ENCODE assay signal across 11 mouse cellular contexts in the genomic region with DNA sequence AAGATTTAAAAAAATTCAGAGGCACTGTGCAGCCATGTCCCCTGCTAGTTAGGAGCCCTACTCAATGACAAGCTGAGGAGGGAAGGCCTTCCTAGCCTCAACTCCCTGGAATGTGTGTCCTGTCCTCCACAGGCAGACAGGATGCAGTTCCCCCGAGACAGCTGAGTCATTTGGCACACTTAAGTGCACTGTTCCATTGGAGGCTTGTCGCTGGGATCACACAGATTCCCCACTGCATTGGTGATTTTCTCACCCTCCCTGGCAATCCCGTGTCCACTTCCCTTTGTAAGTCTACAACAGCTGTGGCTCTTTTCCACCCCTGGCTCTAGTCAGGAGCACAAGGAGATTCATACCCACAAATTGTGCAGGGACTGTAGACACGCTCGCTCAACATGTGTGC. TPM values are rescaled to one million over a fixed set of nuclear protein-coding genes. Genes with fewer than 3 reads are reported as not detected.
DNase-seq lines count a peak whose midpoint lies in the region; ATAC-seq lines count a peak whose summit lies in the region.
"Had no signal": no experiment of that assay in that cellular context is flagged by ENCODE, and none has a peak within 500 bp of the region (broad histone marks: within the 10 kb centered on the region; RNA-seq: fewer than 3 reads in every experiment).

No protein-coding gene starts in this region.

- no peak overlapping the region for H3K27ac ChIP-seq in hindbrain, embryonic 13.5 days
- H3K27ac ChIP-seq in hindbrain, embryonic 10.5 days, result no peak overlapping the region

- no peaks in the 10 kb centered on the region for H3K9me3 ChIP-seq in hindbrain, embryonic 13.5 days
- H3K9me3 ChIP-seq in hindbrain, embryonic 10.5 days, result no peaks in the 10 kb centered on the region

- H3K9ac ChIP-seq in hindbrain, embryonic 13.5 days, result peak overlapping the region; percentile 35; the same call in 1 of the 2 replicates
- H3K9ac ChIP-seq: forebrain, postnatal 0 days had no signal

- no peak overlapping the region for H3K4me2 ChIP-seq in hindbrain, embryonic 13.5 days

- ATAC-seq in hindbrain, embryonic 13.5 days (ENCODE audit: low FRiP score), result no peak
- ATAC-seq: forebrain, postnatal 0 days had no signal

- peaks cover 5% of the 10 kb centered on the region for H3K4me1 ChIP-seq in hindbrain, embryonic 13.5 days (replicated peaks)
- H3K4me1 ChIP-seq in hindbrain, embryonic 10.5 days (replicated peaks), result no peaks in the 10 kb centered on the region; the same call in 1 of the 2 replicates

- intact Hi-C loops in gastrocnemius, postnatal 14 days (cut with DNase I; ENCODE audit: low total_unique reads), result no loop called here

- peaks cover 16% of the 10 kb centered on the region for H3K36me3 ChIP-seq in hindbrain, embryonic 13.5 days
- H3K36me3 ChIP-seq in hindbrain, embryonic 10.5 days, result peaks cover 22% of the 10 kb centered on the region

- no peaks in the 10 kb centered on the region for H3K27me3 ChIP-seq in hindbrain, embryonic 13.5 days
- H3K27me3 ChIP-seq in hindbrain, embryonic 10.5 days (ENCODE audit: insufficient read depth, poor library complexity, severe bottlenecking), result no peaks in the 10 kb centered on the region
- H3K27me3 ChIP-seq: CH12.LX had no signal

- H3K4me3 ChIP-seq in hindbrain, embryonic 13.5 days, result no peak overlapping the region
- H3K4me3 ChIP-seq in hindbrain, embryonic 10.5 days, result no peak overlapping the region

- WGBS in hindbrain, embryonic 13.5 days, result 73% methylated on average over 5 of the region's 5 CpGs
- 80% methylated on average over 5 of the region's 5 CpGs for WGBS in hindbrain, embryonic 10.5 days

- DNase-seq in hindbrain, embryonic 10.5 days (ENCODE audit: low spot score), result no peak
- peak; percentile 87 for DNase-seq in MN1 (ENCODE audit: low spot score)
- DNase-seq in gastrocnemius, postnatal 14 days, result peak; percentile 59
- DNase-seq in kidney, postnatal 14 days, result peak; percentile 62
- DNase-seq in cerebellum, postnatal 36 days, result no peak
- no peak for DNase-seq in cerebellum, adult 11 months
- DNase-seq in spleen, postnatal 14 days (ENCODE audit: low spot score in 2 of 2), result no peak
- DNase-seq: forebrain, postnatal 0 days; midbrain, embryonic 14.5 days had no signal

RNA-seq across cellular contexts. Expression of a gene that starts 14.1 kb away (rescaled TPM):
- polyA plus RNA-seq in hindbrain, embryonic 13.5 days (2015; fragmentation: Nextera tagmentation; extraction: Ambion mirVana), result 51.2 and 54.4 TPM in 2 replicates
- polyA plus RNA-seq in hindbrain, embryonic 10.5 days (2016; fragmentation: Nextera tagmentation; extraction: Ambion mirVana), result 40.1 and 47.2 TPM in 2 replicates
- total RNA-seq in gastrocnemius, postnatal 14 days (2021), result 100 to 1,000 TPM; 160 to 164 TPM

Comparison
In these comparisons a context has a peak if more than half of its experiments do, and no peak if none do; other contexts are left out.
1. DNase-seq: peak in MN1 (single experiment), gastrocnemius, postnatal 14 days (single experiment) and kidney, postnatal 14 days (single experiment); none in hindbrain, embryonic 10.5 days (single experiment), cerebellum, postnatal 36 days (0 of 2), cerebellum, adult 11 months (single experiment) and spleen, postnatal 14 days (0 of 2).